Mouse (Mus musculus): ENCODE results near the gene 1700012A03Rik.
A peak's percentile ranks its signal among the peaks of the same experiment; 100 is the strongest.

1700012A03Rik gene

DNA sequence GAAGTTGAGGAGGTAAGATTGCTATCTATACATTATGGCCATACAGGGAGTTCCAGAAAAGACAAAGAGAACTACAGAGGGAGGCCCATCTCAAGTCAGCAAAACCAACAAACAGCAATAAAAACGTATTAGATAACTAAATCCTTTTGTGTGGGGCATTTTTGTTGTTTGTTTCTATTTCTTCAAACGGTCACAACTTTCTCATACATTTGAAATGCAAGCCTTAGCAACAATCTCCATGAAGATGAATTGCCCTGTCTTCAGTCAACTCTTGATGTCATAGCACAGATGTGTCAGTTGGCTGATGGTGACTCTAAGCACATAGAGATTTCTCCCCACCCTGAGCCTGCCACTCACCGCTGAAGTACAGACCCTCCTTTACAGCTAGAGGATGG, at the start of gene 1700012A03Rik:
Gene 1700012A03Rik (plus strand): TSS at position 296 of the 395 bp plus-strand sequence.
- ATAC-seq (ENCODE audit: insufficient number of reproducible peaks, low FRiP score, low TSS enrichment) = no peak

DNA sequence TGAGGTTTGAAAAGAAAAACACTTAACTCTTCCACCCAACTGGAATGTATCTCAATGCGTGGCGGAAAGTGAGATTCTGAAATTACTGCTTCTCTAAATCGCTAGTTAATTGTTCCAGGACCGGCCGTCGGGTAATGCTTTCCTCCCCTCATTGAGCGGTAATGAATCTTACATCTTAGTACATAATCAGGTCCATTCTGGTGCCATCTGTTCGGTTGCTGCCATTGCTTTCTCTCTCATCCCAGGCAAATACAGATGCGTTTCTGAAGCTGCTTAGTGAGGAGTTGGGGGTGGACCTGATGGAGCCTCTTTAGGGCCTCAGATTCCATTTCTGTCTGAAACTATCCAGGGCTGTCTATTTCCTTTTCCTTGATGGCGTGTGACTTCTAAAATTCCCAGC, 45.8 kb upstream of the 1700012A03Rik start:
- ATAC-seq (ENCODE audit: insufficient number of reproducible peaks, low FRiP score, low TSS enrichment) = no peak

DNA sequence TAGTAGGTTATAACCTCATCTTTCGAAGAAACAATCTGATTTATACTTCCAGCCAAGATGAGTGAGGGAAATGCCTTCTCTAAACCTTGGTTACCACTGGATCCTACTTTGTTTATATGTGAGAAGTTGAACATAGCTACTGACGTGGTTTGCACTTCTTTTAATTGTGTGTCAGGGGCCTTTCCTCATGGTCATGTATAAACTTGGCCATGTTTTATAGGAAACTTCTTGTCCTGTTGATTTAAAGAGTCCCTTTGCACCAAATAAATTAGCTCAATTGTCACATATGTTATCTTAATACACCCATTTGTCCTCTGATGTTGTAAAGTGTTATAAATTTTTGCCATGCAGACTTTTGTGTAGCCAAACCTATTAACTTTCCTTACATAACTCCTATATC, 44.1 kb upstream of the 1700012A03Rik start:
- ATAC-seq (ENCODE audit: insufficient number of reproducible peaks, low FRiP score, low TSS enrichment) = no peak

DNA sequence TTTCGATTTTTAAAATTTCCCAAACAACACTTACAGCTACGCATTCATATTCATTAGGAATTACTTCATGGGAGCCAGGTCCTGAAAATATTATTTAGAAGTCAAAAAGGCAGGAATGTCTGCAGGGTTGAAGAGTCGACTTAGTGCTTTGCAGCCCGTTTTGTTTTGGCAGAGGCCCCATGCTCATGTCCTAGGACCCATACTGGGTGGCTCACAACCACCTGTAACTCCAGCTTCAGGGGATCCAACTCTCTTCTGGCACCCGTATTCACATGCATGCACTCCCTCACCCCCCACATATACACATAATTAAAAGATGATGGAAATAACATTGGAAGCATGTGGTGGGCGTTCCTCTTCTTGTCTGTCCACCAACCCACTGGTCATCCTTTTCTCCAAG, 43.7 kb upstream of the 1700012A03Rik start:
- ATAC-seq (ENCODE audit: insufficient number of reproducible peaks, low FRiP score, low TSS enrichment) = no peak

DNA sequence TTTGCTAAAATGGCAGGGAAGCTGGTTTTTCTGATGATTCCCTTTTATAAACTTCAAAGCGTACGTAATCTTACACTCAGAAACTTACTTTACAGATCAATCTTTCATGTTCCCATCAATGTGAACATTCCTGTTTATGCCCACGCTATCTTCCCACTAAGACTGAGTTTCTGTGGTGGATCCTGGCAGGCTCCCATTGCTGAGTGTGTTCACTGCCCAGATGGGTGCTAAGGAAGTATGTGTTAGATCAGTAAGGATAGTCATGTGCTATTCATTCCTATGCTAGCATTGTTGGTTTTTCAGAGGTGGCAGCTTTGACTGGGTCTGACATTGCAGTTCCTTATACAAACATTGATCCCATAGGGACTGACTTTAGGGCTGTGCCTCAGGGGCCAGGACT, 42.7 kb upstream of the 1700012A03Rik start:
- ATAC-seq (ENCODE audit: insufficient number of reproducible peaks, low FRiP score, low TSS enrichment) = no peak

DNA sequence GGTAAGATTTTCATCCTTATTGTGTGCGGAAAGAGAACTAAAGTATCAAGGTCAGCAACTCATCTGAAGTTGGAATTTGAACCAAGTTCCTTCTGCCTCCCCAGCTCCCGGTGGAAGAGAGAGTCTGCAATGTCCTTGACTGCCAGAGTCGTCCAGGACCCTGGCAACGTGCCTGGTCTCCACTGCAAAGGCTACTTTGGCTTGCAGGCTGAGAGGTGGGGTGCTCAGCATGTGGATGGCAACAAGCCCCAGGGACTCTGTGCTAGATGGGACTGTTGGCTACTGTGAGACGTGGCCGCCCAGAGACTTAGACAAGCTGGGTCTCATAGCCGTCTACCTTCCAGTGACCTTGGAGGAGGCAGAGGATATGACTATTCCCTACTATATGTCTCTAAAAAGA, 33.2 kb upstream of the 1700012A03Rik start:
- 0 out of 2 replicates have a peak, but pooled peaks have one; percentile 5 for ATAC-seq (ENCODE audit: insufficient number of reproducible peaks, low FRiP score, low TSS enrichment)

DNA sequence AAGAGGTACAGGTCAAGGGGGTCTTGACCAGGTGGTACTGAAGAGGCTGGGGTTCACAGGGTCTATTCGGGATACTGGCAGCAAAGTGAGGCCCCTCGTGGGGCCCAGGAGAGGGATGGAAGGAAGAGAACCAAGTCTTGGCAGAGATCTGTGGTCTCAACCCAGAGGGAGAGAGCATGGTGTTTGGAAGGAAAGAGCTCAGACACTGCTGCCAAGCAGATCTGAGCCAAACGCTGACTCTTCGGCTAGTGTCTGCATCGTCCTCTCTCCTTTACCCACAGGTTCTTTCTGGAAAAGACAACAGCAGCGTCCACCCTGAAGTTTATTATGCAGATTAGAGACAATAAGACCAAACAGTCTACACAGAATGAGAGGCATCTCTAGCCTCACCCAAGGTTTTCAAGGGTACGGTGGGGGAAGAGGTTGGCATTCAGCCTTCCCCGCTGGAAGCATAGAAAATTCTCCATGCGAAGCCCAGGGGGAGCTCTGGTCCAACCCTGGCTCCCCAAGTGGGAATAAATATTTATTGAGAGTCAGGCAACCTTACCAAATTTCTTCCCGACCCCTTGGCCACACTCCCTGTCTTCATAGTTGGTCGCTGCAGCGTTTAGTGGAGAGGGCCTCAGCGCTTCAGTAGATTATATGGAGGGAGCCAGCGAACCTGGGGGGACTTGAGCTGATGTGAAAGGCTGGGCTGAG, 32.5 kb upstream of the 1700012A03Rik start:
- ATAC-seq (ENCODE audit: insufficient number of reproducible peaks, low FRiP score, low TSS enrichment) = peak; percentile 69

DNA sequence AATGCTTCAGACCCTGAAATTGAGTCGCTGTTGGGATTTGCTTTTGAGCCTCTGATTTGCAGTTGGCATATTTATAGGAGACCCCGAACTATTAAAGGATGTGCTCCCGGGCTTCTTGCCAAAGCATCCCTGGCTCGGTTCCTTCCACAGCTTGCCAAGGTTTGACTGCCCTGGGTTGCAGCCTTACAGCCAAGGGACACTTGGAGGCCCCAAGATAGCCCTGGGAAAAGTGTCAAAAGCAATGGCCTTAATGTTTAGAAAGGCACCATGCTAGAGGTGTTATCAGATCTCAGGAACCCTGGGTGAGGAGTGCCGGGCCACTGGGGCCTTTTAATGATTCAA, 32.0 kb upstream of the 1700012A03Rik start:
- ATAC-seq (ENCODE audit: insufficient number of reproducible peaks, low FRiP score, low TSS enrichment) = peak; percentile 36

DNA sequence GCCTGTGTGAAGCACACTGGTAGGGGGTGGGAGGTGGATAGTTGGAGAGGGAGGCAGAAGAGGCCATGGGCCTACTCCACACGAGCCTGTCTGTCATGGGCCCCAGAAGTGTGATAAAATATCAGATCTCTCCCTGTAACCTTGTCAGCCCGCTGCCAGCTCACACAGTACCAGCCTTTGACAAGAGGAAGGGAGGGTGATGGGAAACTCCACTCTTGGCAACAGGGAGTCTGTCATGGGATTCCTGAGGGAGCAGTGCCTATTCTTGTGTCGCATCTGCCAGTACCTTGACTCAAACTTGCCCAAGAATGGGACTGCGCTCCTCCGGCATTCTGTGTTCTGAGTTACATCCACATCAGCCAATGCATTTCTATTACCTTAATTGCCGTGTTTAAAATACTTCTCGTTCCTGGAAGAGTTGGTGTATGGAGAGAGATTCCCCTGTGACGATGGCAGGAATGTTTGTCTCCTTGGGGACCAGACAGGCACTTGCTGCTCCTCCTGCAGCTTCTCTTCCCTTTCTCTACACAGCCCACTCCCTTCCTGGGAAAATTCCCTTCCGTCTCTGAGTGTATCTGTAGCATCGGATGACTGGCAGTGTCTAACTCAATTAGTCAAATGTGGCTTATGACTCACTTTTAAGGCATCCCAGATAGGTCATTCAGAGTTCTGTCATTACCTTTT, 28.1 kb upstream of the 1700012A03Rik start:
- no peak for ATAC-seq (ENCODE audit: insufficient number of reproducible peaks, low FRiP score, low TSS enrichment)

DNA sequence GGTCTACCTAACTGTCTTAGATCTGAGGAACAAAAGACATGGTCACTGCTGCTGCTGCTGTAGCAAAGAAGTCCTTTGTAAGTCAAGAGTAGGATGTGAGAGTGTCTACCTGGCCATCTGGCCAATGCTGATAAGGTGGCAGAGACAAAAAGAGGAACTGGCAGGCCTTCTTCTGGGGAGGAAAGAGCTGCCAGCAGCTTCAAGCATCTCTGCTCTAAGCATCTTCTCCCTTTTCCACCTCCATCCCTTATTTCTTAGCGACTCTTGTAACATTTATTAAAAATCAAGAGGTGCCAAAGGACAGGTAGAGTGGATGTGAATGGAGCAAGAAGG, 27.5 kb upstream of the 1700012A03Rik start:
- ATAC-seq (ENCODE audit: insufficient number of reproducible peaks, low FRiP score, low TSS enrichment) = no peak

DNA sequence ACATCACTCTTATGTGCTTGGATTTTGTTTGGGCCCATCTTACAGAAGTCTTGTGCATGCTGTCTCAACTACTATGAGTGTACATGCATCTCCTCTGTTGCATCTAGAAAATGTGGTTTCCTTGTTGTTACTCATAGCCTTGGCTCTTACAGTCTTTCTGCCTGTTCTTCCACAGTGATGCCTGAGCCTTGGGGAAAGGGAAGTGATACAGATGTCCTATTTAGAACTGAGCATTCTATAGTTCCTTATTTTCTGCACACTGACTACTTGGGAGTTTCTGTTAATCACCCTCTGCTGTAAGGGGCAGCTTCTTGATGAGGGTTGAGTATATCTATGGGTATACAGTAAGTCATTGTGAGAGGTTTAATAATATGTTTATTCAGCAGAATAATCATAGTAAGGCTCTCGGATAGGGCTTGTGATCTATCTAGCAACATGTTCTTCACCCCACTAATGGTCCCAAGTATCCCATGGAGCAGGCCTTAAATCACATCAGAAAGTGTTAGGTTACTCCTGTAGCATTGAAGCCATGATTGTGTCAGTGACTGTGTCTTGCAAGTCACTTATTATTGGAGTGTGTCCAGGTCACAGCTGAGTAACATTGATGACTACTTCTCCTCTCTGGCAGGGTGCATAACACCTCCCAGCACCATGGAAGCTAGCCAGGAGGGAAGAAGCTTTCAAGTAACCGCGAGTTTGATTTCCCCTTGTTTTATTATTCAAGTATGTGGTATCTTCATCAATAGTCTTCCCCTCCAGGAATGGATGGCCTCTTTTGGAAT, 21.6 kb upstream of the 1700012A03Rik start:
- no peak for ATAC-seq (ENCODE audit: insufficient number of reproducible peaks, low FRiP score, low TSS enrichment)

DNA sequence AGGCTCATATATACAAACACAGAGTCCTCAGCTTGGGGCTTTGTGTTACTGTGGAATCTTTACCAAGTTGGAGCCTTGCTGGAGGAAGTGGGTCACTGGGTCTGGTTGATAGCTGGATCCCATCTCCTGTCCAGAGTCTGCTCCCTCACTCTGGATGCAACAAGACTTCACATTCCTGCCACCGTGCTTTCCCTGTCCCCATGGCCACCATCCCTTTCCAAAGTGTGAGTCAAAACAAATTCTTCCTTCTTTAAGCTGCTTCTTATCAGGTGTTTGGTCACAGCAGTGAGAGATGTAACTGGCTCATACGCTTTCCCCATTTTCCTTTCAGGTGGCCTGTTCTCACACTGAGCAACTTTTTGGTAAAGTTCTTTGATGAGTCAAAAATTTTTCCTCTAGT, 15.8 kb upstream of the 1700012A03Rik start:
- ATAC-seq (ENCODE audit: insufficient number of reproducible peaks, low FRiP score, low TSS enrichment) = no peak

DNA sequence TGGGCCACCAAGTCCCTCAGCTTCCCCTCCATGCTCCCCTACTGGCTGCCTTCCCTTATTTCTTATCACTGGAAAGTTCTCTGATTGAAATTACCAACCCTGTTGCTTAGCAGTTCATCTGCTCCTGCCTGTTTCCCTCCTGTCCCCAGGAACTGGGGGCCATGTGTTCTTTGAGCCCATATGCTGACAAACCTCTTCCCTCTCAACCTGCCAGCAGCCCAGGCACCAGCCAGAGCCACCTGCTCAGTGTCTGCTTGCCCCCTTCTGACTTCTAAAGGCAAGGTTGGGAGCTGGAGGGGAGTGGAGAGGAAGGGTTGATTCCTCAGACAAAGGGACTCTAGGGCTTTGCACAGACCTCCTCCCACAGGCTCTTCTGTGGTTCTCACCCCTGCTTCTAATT, 4.7 kb upstream of the 1700012A03Rik start:
- 0 out of 2 replicates have a peak, but pooled peaks have one; percentile 38 for ATAC-seq (ENCODE audit: insufficient number of reproducible peaks, low FRiP score, low TSS enrichment)

DNA sequence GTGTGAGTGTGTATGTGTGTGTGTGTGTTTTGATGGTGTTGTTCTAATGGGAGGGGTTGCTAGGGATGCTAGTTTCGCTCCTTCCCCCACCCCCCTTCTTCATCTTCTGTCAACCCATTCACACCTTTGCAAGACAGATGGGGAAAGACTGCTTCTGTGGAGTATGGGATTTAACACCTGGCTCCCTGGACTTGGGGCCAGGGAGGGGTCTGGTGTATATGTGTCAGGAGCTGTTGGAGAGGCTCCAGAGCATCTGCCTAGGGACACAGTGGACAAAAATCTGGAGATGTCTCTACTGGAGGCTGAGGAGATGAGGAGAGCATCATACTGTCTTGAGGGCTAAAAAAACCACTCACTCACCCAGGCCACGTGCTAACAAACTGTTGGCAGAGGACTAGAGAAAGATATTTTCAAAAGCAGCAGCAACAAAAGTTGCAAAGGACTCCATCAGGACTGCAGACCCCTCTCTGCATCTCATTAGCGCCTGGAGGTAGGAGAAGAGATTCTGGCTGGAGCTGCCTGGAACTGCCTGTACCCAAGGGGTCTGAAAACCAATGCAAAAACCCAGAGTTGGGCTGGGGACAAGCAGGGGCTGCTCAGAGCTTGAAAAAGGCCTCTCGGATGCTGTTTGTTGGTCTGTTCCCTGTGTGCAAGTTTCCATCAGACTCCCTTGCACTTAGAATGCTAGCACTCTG, 643 bp upstream of the 1700012A03Rik start:
- ATAC-seq (ENCODE audit: insufficient number of reproducible peaks, low FRiP score, low TSS enrichment) = no peak

DNA sequence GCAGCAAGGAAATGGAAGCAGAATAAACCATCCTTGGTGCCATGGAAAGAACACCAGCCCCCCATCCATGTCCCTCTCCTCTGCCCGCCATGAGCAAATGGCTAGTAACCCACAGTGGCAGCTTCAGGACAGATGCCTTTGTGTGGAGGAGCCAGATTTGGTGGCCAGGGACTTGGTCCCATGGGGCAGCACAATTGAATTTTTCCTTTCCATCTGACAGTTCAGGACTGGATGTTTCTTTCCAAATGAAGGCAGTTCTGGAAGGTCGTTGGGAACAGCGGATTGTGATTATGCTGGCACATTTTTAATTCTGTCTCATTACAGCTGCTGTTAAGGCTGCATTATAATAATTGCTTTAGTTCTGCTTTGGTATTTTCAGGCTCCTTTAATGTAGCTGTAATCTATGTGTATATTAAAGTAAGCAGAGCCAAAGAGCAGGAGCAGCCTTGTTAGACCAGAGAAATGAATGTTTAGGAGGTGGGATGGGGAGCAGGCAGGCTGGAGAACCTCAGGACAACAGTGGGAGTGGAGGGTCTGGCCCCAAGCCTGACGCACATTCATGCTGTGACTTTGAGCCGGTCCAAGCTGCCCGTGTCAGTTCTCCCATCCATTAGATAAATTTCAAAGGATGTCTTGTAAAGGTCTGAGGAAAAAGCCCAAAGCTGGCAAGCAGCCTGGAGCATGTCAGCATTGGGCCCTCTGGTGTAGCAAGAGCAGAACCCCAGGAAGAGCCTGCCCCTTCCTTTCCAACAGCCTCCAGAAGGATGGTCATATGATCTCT, 2.3 kb downstream of the 1700012A03Rik start:
- ATAC-seq (ENCODE audit: insufficient number of reproducible peaks, low FRiP score, low TSS enrichment) = no peak

DNA sequence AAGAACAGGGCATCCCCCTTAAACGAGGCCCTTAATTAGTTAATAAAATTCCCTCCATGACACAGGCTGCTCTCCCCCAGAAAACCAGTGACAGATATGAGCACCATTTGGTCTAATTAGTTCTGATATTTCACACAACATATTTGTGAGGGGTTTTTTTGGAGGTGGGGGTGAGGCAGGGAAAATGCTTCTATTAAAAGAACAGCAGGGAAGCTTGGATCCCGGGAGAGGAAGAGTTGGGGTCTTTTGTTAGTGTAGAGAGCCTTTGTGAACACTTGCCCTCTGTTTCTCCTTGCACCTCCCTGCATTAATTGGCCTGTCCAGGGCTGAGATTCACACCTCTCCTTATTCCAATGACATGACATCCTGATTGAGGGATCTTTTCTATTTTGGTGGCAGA, 6.5 kb downstream of the 1700012A03Rik start:
- no peak for ATAC-seq (ENCODE audit: insufficient number of reproducible peaks, low FRiP score, low TSS enrichment)

DNA sequence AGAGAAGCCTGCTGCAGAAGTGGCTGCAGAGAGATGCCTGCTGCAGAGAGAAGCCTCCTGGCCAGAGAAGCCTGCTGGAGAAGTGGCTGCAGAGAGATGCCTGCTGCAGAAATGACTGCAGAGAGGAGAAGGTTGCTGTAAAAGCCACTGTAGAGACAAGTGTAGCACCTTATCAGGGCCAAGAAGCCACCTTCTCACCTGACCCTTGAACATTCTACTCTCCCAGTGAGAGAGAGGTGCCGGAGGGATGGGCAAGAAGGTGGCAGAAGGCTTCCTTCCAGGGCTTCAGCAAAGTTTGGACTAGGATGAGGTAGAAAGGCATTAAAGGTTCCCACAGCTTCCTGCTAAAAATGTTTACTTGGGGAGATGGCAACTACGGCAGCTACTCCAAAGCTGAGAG, 8.5 kb downstream of the 1700012A03Rik start:
- ATAC-seq (ENCODE audit: insufficient number of reproducible peaks, low FRiP score, low TSS enrichment) = no peak

DNA sequence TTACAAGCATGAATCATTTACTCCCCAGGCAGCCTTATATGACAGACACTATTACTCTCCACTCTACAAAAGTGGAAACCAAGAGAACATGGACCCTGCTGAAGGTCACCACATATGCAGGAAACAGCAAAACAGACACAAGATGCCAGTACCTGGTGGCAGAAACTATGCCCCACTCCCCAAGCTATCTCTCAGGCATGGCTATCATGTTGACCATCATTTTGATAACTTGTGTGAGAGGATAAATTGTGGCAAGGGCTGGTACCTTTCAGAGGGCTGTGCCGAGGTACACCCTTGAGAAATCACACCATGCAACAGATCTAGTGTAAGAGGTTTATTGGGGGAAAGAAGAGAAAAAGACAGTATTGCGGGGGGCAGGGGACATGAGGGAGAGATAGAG, 10.6 kb downstream of the 1700012A03Rik start:
- no peak for ATAC-seq (ENCODE audit: insufficient number of reproducible peaks, low FRiP score, low TSS enrichment)

DNA sequence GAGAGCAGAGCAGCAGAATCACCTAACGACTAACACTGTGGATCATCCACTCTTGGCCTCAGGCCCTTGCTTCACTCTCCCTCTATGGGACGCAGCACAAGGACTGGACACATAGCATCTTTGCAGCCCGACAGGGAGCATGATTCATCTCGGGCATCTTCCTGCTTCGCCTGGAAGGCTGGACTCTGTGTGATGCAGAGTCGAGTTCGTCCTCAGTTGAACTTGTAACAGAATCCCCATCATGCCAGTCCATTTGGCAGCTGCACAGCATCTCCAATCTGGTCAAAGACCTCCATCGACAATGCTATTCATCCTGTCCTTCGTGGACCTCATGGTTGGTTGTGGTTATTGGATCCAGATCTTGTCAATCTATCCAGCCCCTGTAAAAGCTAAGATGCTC, 11.2 kb downstream of the 1700012A03Rik start:
- ATAC-seq (ENCODE audit: insufficient number of reproducible peaks, low FRiP score, low TSS enrichment) = no peak
